Mouse (Mus musculus) MEL (cell line): Measurements from ENCODE around the gene Slc26a11.

ENCODE experiments used
- CHD2 ChIP-seq: IDR thresholded peaks from 2 replicates; pipeline ENCODE4 v1.6.1; 2011; ENCODE audit warnings: low read length, improper control_type of control experiment
- CTCF ChIP-seq, 3 experiments: IDR thresholded peaks in 2 of 3; conservative IDR thresholded peaks in 1 of 3; 2 replicates each; pipeline ENCODE4 v1.5.1; 2011 to 2012; ENCODE audit warnings: low read length in 3 of 3, low read depth in 2 of 3, mild to moderate bottlenecking in 2 of 3, improper control_type of control experiment in 1 of 3, inconsistent platforms in 1 of 3, mixed read lengths in 1 of 3, moderate library complexity in 1 of 3; ENCODE audit not compliant: control insufficient read depth in 1 of 3, insufficient read depth in 1 of 3, poor library complexity in 1 of 3, severe bottlenecking in 1 of 3
- E2F4 ChIP-seq: IDR thresholded peaks from 2 replicates; pipeline ENCODE4 v1.6.1; 2011; ENCODE audit warnings: low read depth, low read length, improper control_type of control experiment, borderline replicate concordance
- EP300 ChIP-seq, 2 experiments: IDR thresholded peaks; 2 replicates each; pipeline ENCODE4 v1.6.1; 2011; ENCODE audit warnings: improper control_type of control experiment in 2 of 2, low read length in 2 of 2, low read depth in 1 of 2, mild to moderate bottlenecking in 1 of 2
- ETS1 ChIP-seq: IDR thresholded peaks from 2 replicates; pipeline ENCODE4 v1.6.1; 2012; ENCODE audit warnings: low read depth, mild to moderate bottlenecking, inconsistent platforms, low read length, improper control_type of control experiment, moderate library complexity
- MAX ChIP-seq: IDR thresholded peaks from 2 replicates; pipeline ENCODE4 v1.6.1; 2011; ENCODE audit warnings: low read length, improper control_type of control experiment
- MXI1 ChIP-seq: IDR thresholded peaks from 2 replicates; pipeline ENCODE4 v1.6.1; 2011; ENCODE audit warnings: mild to moderate bottlenecking, low read depth, low read length, improper control_type of control experiment
- POLR2A ChIP-seq, 2 experiments: IDR thresholded peaks; 2 replicates each; pipeline ENCODE4 v1.6.1; 2011 to 2012; ENCODE audit warnings: low read length in 2 of 2, mild to moderate bottlenecking in 2 of 2, control low read depth in 1 of 2, improper control_type of control experiment in 1 of 2, low read depth in 1 of 2, moderate library complexity in 1 of 2; ENCODE audit not compliant: control insufficient read depth in 1 of 2, insufficient read depth in 1 of 2, poor library complexity in 1 of 2
- UBTF ChIP-seq: IDR thresholded peaks from 2 replicates; pipeline ENCODE4 v1.6.1; 2012; ENCODE audit warnings: low read depth, mild to moderate bottlenecking, inconsistent platforms, low read length, improper control_type of control experiment, moderate library complexity, borderline replicate concordance; ENCODE audit not compliant: insufficient read depth
- USF1 ChIP-seq: IDR thresholded peaks from 2 replicates; pipeline ENCODE4 v1.6.1; 2014; ENCODE audit warnings: low read depth, mild to moderate bottlenecking, inconsistent platforms, low read length, improper control_type of control experiment, moderate library complexity
- ZKSCAN1 ChIP-seq: IDR thresholded peaks from 2 replicates; pipeline ENCODE4 v1.6.1; 2012; ENCODE audit warnings: low read depth, mild to moderate bottlenecking, inconsistent platforms, low read length, improper control_type of control experiment, moderate library complexity

DNA sequence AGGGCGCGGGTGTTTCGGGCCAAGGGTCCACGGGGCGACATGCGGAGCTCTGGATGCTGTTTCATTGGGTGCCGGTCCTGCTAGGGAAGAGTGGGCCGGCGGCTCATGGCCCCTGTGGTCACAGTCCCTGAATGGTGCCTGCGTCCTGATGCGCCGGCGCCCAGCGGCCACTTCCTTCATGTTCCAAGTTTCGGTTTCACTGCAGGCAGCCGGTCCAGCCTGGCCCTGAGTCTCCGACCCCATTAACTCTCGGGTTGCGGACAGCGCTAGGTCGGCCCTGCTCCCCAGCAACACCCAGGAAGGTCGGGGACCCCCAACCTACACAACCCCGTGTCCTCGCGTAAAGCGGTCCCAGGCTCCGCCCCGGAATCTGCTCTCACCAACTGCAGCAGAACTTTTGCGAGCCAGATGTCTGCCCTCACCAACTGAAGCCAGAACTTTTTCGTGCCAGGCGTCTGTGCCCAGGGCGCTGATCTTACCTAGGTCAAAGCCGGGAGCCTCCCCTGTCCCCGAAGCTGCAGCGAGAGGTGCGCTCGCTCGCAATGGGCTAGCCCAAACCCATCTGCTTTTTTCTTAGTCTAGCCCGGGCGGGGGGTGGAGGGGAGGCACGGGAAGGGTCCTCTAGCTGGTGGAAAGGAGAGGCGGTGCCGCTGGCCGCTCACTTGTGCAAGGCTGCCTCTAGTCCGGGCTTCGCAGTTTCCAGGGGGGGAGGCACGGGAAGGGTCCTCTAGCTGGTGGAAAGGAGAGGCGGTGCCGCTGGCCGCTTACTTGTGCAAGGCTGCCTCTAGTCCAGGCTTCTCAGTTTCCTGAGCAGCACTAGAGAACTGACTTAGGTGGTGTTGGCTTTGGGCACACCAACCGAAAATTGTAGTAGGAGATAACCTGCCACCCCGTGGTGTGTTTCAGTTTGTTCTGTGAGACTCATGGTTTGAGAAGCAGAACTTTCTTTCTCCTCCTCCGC is 35.2 kb downstream of the Slc26a11 start:
- TF ChIP-seq POLR2A (IDR thresholded peaks at IDR 0.05; ENCODE audit: control insufficient read depth in 1 of 2, insufficient read depth in 1 of 2, low read depth in 1 of 2, low read length in 2 of 2, poor library complexity in 1 of 2) (peak in 1 of 2 experiments; percentile 37; a peak in 1 of 4 replicates), EP300 (IDR thresholded peaks at IDR 0.05; ENCODE audit: low read depth in 1 of 2, low read length in 2 of 2) (no peak), MXI1 (0 out of 2 replicates have a peak, but pooled peaks have one; percentile 2), USF1 (no peak), UBTF (0 out of 2 replicates have a peak, but pooled peaks have one; percentile 13), CTCF (IDR thresholded peaks at IDR 0.05 in 2 of 3, conservative IDR thresholded peaks at IDR 0.05 in 1 of 3; ENCODE audit: control insufficient read depth in 1 of 3, insufficient read depth in 1 of 3, low read depth in 2 of 3, low read length in 3 of 3, poor library complexity in 1 of 3, severe bottlenecking in 1 of 3) (peak in 1 of 3 experiments; percentile 21; a peak in 1 of 6 replicates), ETS1 (0 out of 2 replicates have a peak, but pooled peaks have one; percentile 17), E2F4 (no peak), MAX (0 out of 2 replicates have a peak, but pooled peaks have one; percentile 12), CHD2 (no peak), ZKSCAN1 (no peak)
